Mouse (Mus musculus) T-helper 2 cell (primary cell): ENCODE results near the gene Ccdc180.

Experiments
- in situ Hi-C: fragments of 300-600 bp; cut with MboI, MseI; formaldehyde crosslinking; loops from one replicate; pipeline ENCODE4 v1.15.1; 2025; ENCODE audit warnings: high pct_unique_total_duplicates

Gene Ccdc180

DNA sequence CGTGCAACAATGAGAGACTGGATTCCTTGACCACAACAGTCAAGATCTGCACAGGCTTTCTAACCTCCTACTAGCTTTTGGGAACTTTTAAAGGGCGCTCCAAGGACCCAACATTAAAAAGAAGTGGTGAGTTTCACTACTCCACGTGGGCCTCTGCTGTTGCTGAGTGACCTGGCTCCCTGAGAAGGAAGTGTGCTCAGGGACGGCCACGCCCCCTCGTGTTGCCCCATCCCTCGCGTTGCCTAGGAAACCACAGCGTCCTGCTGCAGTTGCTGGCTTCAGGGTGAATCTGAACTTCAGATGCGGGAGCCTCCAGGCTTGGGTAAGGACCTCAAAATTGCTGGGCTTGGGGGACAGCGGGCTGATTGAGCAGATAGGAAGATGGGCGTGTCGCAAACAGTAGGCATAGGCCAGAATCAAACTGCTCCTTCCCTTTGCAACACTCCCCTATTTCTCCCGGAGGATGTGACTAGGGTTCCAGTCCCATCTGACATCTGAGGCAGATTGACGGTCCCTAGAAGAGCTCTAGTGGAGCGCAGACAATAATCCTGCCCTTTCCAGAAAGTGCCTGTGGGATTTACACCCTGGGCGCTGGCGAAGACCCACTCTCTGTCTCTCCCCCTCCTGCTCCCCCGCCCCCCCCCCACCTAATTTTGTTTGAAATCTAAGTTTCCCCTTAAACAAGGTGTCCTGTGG lies at the start of gene Ccdc180:
Gene Ccdc180 (plus strand): TSS at position 238 of the 696 bp plus-strand sequence.
- in situ Hi-C loops: no loop called here

DNA sequence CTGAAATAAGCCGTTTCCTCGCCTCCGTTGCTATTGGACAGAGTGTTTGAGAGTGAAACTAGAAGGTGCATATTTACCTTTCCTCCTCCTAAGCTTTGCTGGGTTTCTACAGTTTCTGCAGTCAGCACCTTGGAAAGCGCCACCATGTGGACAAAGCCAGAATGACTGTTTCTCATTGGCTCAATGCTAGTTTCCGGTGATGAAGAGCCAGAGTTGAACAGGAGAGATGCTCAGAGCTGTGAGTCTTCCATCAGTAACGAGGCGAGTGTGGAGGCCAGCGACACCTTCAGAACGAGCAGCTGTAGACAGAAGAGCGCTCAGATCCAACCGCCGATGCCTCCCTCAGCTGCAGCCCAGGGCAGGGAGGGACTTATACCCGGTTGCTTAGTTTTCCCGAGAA lies 45.7 kb upstream of the Ccdc180 start:
- in situ Hi-C loops: no loop called here

GRCm38 (mm10) chr4:45846263-45846662 lies 43.8 kb upstream of the Ccdc180 start:
- in situ Hi-C loops: loop anchor here (5.0 kb wide), 1 partner anchor 54 kb away; no protein-coding TSS in a partner anchor

- in situ Hi-C loops: loop anchor here (5.0 kb wide), 1 partner anchor 56 kb away; no protein-coding TSS in a partner anchor
Observed at GRCm38 (mm10) chr4:45848109-45848824, 41.8 kb upstream of the Ccdc180 start, which contains the start of gene Stra6l. Gene Stra6l, plus strand, starts transcription at chr4:45848664.

DNA sequence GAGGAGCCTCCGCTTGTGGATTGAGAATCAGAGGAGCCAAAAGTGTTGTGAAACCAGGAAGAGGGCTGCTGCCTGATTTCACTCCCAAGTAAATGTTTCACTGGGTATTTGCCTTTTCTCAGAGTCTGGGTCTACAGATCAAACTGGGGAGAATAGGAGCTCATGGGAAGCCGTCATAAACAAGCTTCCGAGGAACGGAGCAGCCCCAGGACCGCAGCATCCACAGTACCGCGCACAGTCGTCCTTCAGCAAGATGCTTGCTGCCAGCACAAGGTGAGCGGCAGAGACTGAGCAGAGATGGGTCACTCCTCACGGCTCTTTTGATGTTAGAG lies 41.3 kb upstream of the Ccdc180 start:
- in situ Hi-C loops: loop anchor here (5.0 kb wide), 1 partner anchor 56 kb away; no protein-coding TSS in a partner anchor

GRCm38 (mm10) chr4:45849419-45849818 lies 40.7 kb upstream of the Ccdc180 start:
- in situ Hi-C loops: loop anchor here (5.0 kb wide), 1 partner anchor 57 kb away; no protein-coding TSS in a partner anchor

GRCm38 (mm10) chr4:45851640-45852051 lies 38.5 kb upstream of the Ccdc180 start:
- in situ Hi-C loops: no loop called here

GRCm38 (mm10) chr4:45853496-45854246 lies 36.4 kb upstream of the Ccdc180 start:
- in situ Hi-C loops: no loop called here

DNA sequence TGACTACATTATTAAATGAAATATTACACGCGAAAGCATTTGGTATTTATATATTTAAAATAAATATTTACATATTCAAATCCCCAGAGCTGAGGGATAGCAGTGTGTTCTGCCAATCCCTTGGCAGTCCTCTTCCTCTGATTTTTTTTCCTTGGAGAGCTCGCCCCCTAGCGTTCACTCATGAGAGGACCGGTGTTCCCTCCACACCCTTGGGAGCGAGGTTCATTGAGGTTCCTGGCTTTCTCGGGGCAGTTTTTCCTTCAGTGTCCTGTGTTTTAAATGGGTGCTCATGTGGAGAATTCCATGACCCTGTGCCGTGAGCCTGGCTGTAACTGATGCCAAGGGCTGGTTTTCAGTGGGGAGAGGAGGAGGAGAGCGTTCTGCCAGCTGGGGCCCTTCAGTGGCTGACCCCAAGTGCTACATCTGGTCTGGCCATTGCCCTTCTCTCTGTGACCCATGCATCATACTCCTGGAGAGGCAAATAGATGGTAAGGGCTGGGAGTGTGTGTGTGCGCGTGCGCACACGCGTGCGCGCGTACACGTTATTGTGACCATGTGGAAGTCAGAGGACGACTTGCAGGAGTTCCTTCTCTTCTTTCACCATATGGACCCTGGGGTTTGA lies 34.2 kb upstream of the Ccdc180 start:
- in situ Hi-C loops: no loop called here

DNA sequence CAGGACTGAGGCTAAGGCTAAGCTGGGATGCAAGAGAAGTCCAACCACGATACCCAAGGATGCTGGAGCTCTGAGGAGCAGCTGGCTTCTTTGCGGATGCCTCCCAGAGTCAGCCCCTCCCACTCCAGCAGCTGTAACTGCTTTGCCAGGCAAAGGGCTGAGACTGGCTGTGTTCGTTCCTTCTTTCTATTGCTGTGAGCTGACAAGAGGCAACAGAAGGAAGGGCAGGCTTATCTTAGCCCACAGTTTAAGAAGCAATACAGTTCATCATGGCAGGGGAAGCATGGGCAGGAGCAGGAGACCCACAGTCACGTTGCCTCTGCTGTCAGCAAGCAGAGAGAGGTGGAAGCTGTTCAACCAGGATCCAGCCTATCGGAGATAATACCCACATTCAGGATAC lies 28.9 kb upstream of the Ccdc180 start:
- in situ Hi-C loops: no loop called here

GRCm38 (mm10) chr4:45867416-45867815 lies 22.7 kb upstream of the Ccdc180 start:
- in situ Hi-C loops: no loop called here

DNA sequence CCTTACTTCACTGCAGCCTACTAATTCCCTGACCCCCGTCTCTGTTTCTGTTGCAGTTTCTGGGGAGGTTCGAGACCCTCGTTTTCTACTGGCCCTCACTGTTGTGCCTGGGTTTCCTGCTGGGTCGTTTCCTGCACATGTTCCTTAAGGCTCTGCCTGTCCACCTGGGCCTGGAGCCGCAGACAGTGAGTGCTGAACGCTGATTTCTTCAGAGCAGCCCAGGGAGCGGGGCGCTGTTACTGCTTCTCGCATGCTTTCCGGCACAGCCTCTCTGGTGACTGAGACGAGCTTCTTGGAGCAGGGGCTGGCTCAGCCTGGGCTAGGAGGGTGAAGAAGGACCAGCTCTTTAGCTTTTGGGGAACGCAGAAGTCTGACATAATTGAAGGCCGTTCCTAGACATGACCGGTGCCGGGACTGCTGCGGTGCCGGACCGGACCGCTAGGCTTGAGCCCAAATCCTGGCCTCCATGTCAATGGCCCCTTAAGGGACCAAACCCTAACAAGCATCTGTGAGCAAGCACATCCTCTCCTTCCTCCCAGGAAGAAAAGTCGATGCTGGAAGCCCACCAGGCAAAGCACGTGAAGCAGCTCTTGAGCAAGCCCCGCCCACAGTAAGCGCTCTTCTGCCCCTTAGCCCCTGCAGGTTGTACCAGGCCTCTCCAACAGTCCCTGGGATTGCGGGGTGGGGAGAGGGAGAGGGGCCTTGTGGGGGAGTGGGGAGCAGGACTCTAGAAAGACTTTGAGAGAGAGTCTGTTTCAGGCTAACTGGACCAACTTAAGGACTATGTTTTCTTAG lies 20.9 kb upstream of the Ccdc180 start:
- in situ Hi-C loops: no loop called here

- in situ Hi-C loops: no loop called here
Observed at GRCm38 (mm10) chr4:45872147-45872546, 18.0 kb upstream of the Ccdc180 start.

DNA sequence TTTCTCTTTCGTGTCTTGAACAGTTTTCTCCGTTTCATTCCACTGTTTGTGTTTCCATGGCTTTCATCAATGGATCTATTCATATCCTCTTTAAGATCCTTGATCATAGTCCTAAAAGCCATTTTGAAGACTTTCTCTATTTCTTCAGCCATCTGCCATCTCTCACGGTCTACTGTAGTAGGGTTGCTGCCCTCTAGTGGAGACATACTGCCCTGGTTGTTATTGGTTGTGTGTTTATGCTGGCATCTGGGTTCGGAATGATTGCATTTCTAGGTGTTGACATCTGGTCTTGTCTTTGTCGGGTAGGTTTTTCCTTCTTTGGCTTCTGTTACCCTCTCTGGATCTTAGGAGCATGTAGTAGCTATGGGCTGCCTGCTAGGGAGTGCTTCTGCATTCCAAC lies 11.2 kb upstream of the Ccdc180 start:
- in situ Hi-C loops: no loop called here

- in situ Hi-C loops: no loop called here
Observed at GRCm38 (mm10) chr4:45882521-45882920, 7.6 kb upstream of the Ccdc180 start.

GRCm38 (mm10) chr4:45883250-45883649 lies 6.9 kb upstream of the Ccdc180 start:
- in situ Hi-C loops: no loop called here

DNA sequence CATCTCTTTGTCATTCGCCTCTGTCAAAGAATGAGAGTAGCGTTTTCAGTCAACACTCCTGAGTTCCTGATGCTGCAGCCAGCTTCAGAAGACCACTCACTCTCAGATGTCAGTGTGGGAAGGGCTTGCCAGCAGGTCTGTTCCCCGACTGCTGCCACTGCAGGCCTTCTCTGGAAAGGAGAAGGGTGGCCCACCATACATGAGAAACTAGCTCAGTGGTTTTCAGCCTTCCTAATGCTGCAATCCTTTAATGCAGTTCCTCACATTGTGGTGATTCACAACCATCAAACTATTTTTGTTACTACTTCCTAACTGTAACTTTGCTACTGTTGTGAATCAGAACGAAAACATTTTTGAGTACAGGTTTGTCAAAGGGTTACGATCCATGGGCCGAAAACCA lies 616 bp upstream of the Ccdc180 start:
- in situ Hi-C loops: no loop called here

DNA sequence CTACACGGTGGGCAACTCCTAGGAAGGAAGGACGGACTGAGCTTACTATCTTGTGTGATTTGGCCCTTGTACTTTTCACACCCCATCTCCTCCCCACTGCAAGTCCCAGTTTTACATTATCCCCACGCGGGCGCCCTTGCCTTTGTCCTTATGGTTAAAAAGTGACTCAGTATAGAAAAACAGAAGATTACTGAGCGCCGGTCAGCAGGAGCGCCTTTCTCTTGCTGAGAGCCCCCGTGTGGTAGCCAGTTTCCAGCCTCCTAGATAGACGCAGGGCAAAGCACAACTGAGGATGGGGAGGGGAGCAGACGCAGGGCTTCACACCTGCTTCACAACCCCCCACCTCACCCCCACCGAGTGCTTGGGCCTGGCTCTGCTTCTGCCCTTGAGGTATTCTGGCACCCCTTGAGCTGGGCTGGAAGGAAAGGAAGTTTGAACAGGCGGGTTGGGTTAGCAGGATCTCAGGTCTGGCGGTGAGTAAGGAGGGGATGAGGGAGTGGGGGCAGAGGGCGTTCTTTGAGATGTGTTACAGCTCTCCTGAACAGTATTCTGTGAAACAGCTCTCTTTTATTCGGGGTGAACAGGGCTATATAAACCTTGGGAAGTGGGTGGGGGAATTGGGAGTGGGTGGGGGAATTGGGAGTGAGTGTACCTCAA lies 6.5 kb downstream of the Ccdc180 start:
- in situ Hi-C loops: no loop called here

- in situ Hi-C loops: no loop called here
Observed at GRCm38 (mm10) chr4:45898413-45898812, 8.3 kb downstream of the Ccdc180 start.

DNA sequence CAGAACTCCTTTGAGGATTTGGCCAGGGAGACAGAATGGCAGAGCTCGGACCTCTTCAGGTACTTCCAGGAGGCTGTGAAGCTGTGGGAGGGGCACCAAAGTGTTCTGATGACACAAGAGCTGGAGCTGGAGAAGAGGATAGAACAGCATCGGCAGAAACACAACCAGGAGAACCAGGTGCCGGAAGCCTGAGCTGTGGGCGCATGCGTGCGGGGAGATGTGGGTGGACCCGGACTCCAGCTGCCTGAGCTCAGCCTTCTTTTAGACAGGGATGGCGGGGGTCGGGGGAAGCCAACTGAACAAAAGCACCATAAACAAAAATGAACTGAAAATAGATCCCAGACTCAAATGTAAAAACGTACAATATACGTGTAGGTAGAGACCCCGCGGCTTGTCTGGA lies 19.2 kb downstream of the Ccdc180 start:
- in situ Hi-C loops: no loop called here
